Mouse (Mus musculus): ENCODE data around the gene Jak2. TPM values are rescaled to one million over a fixed set of nuclear protein-coding genes. Genes with fewer than 3 reads are reported as not detected.

The Jak2 gene
- polyA plus RNA-seq, 1 experiment, result 0.67 TPM

- no peaks in the 10 kb centered on the region for H3K4me1 ChIP-seq (ENCODE audit: control insufficient read depth)
- no peak for TF ChIP-seq GATA1 (IDR thresholded peaks at IDR 0.05; ENCODE audit: low read length)
- no peak for TF ChIP-seq TAL1 (IDR thresholded peaks at IDR 0.05; ENCODE audit: low read length)
- H3K36me3 ChIP-seq (ENCODE audit: control insufficient read depth), result peaks cover 95% of the 10 kb centered on the region
- no peaks in the 10 kb centered on the region for H3K27me3 ChIP-seq (ENCODE audit: control insufficient read depth)
- H3K4me3 ChIP-seq (replicated peaks), result no peak overlapping the region
- no peaks in the 10 kb centered on the region for H3K9me3 ChIP-seq (ENCODE audit: control insufficient read depth, low read length)
Observed at GRCm38 (mm10) chr19:29287863-29288262, 36.2 kb downstream of the Jak2 start.

DNA sequence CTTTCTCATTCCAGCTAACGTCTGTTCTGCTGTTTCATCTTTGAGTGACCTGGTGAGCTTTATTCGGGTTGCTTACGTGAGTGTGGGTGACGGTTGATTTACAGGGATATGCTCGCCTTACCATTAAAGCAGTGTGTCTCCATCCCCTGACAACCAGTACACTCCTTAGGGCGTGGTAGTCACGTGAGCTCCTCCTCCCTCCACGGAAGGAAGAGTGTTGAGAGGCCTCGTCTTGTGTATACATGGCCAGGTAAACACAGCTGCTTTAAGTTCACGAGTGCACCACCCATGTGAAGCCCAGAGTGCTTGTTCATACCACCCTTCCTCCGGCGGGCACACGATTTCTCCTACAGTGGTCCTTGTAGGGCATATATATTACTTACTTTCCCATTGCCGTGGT lies 39.9 kb downstream of the Jak2 start:
- no peak for TF ChIP-seq TAL1 (IDR thresholded peaks at IDR 0.05; ENCODE audit: low read length)
- no peak for TF ChIP-seq GATA1 (IDR thresholded peaks at IDR 0.05; ENCODE audit: low read length)
- Histone ChIP-seq H3K4me3 (replicated peaks) (no peak overlapping the region), H3K27me3 (ENCODE audit: control insufficient read depth) (no peaks in the 10 kb centered on the region), H3K9me3 (ENCODE audit: control insufficient read depth, low read length) (no peaks in the 10 kb centered on the region), H3K36me3 (ENCODE audit: control insufficient read depth) (peaks cover 98% of the 10 kb centered on the region), H3K4me1 (ENCODE audit: control insufficient read depth) (no peaks in the 10 kb centered on the region)

GRCm38 (mm10) chr19:29292546-29292945 lies 40.9 kb downstream of the Jak2 start:
- peaks cover 98% of the 10 kb centered on the region for H3K36me3 ChIP-seq (ENCODE audit: control insufficient read depth)
- no peak overlapping the region for H3K4me3 ChIP-seq (replicated peaks)
- no peaks in the 10 kb centered on the region for H3K27me3 ChIP-seq (ENCODE audit: control insufficient read depth)
- no peaks in the 10 kb centered on the region; the same call in 1 of the 2 replicates for H3K4me1 ChIP-seq (ENCODE audit: control insufficient read depth)
- TF ChIP-seq TAL1 (IDR thresholded peaks at IDR 0.05; ENCODE audit: low read length), result no peak
- TF ChIP-seq GATA1 (IDR thresholded peaks at IDR 0.05; ENCODE audit: low read length), result no peak
- H3K9me3 ChIP-seq (ENCODE audit: control insufficient read depth, low read length), result no peaks in the 10 kb centered on the region

GRCm38 (mm10) chr19:29294756-29295155 lies 43.1 kb downstream of the Jak2 start:
- TF ChIP-seq GATA1 (IDR thresholded peaks at IDR 0.05; ENCODE audit: low read length) (no peak), TAL1 (IDR thresholded peaks at IDR 0.05; ENCODE audit: low read length) (no peak)
- H3K36me3 ChIP-seq (ENCODE audit: control insufficient read depth), result peaks cover 100% of the 10 kb centered on the region
- no peaks in the 10 kb centered on the region for H3K27me3 ChIP-seq (ENCODE audit: control insufficient read depth)
- H3K9me3 ChIP-seq (ENCODE audit: control insufficient read depth, low read length), result no peaks in the 10 kb centered on the region
- H3K4me3 ChIP-seq (replicated peaks), result no peak overlapping the region
- no peaks in the 10 kb centered on the region; the same call in 1 of the 2 replicates for H3K4me1 ChIP-seq (ENCODE audit: control insufficient read depth)

DNA sequence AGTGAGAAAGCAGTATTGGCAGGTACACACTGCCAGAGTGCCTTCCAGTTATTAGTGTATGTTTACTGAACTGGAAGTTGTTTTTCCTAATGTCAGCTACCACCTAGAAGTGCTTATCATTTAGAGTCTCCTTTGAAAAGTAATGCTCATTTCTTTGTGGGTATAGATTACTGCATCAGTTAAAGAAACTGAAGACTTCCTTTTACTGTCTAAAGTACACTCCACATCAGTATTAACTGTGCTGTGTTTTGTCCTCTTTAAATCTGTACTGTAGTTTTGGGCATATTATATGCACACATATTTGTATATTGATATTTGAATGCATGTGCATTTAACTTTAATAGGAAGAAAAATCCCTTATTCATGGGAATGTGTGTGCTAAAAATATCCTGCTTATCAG lies 44.5 kb downstream of the Jak2 start:
- TF ChIP-seq TAL1 (IDR thresholded peaks at IDR 0.05; ENCODE audit: low read length), result no peak
- no peak for TF ChIP-seq GATA1 (IDR thresholded peaks at IDR 0.05; ENCODE audit: low read length)
- no peak overlapping the region for H3K4me3 ChIP-seq (replicated peaks)
- H3K9me3 ChIP-seq (ENCODE audit: control insufficient read depth, low read length), result no peaks in the 10 kb centered on the region
- H3K4me1 ChIP-seq (ENCODE audit: control insufficient read depth), result no peaks in the 10 kb centered on the region; the same call in 1 of the 2 replicates
- H3K36me3 ChIP-seq (ENCODE audit: control insufficient read depth), result peaks cover 99% of the 10 kb centered on the region
- no peaks in the 10 kb centered on the region for H3K27me3 ChIP-seq (ENCODE audit: control insufficient read depth)

- Histone ChIP-seq H3K4me3 (replicated peaks) (no peak overlapping the region), H3K4me1 (ENCODE audit: control insufficient read depth) (no peaks in the 10 kb centered on the region; the same call in 1 of the 2 replicates), H3K36me3 (ENCODE audit: control insufficient read depth) (peaks cover 98% of the 10 kb centered on the region), H3K9me3 (ENCODE audit: control insufficient read depth, low read length) (no peaks in the 10 kb centered on the region), H3K27me3 (ENCODE audit: control insufficient read depth) (no peaks in the 10 kb centered on the region)
- no peak for TF ChIP-seq GATA1 (IDR thresholded peaks at IDR 0.05; ENCODE audit: low read length)
- TF ChIP-seq TAL1 (IDR thresholded peaks at IDR 0.05; ENCODE audit: low read length), result no peak
Observed at GRCm38 (mm10) chr19:29297366-29297765, 45.7 kb downstream of the Jak2 start.

DNA sequence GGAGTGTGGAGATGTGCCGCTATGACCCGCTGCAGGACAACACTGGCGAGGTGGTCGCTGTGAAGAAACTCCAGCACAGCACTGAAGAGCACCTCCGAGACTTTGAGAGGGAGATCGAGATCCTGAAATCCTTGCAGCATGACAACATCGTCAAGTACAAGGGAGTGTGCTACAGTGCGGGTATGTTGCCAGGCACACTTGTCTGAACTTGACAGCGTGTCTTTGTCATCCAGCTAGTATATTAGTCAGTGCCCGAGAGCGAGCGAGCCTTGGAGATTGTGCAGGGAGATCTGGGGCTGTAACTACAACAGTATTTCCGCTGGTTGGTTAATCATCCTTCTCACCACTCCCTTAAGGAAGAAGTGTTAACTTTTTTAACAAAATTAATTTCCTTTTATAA lies 49.3 kb downstream of the Jak2 start:
- H3K4me3 ChIP-seq (replicated peaks), result no peak overlapping the region
- TF ChIP-seq GATA1 (IDR thresholded peaks at IDR 0.05; ENCODE audit: low read length) (no peak), TAL1 (IDR thresholded peaks at IDR 0.05; ENCODE audit: low read length) (no peak)
- peaks cover 94% of the 10 kb centered on the region for H3K36me3 ChIP-seq (ENCODE audit: control insufficient read depth)
- no peaks in the 10 kb centered on the region for H3K27me3 ChIP-seq (ENCODE audit: control insufficient read depth)
- no peaks in the 10 kb centered on the region; the same call in 1 of the 2 replicates for H3K4me1 ChIP-seq (ENCODE audit: control insufficient read depth)
- H3K9me3 ChIP-seq (ENCODE audit: control insufficient read depth, low read length), result no peaks in the 10 kb centered on the region

GRCm38 (mm10) chr19:29302119-29302518 lies 50.5 kb downstream of the Jak2 start:
- Histone ChIP-seq H3K4me3 (replicated peaks) (no peak overlapping the region), H3K9me3 (ENCODE audit: control insufficient read depth, low read length) (no peaks in the 10 kb centered on the region), H3K36me3 (ENCODE audit: control insufficient read depth) (peaks cover 94% of the 10 kb centered on the region), H3K27me3 (ENCODE audit: control insufficient read depth) (no peaks in the 10 kb centered on the region), H3K4me1 (ENCODE audit: control insufficient read depth) (no peaks in the 10 kb centered on the region)
- no peak for TF ChIP-seq GATA1 (IDR thresholded peaks at IDR 0.05; ENCODE audit: low read length)
- no peak for TF ChIP-seq TAL1 (IDR thresholded peaks at IDR 0.05; ENCODE audit: low read length)

DNA sequence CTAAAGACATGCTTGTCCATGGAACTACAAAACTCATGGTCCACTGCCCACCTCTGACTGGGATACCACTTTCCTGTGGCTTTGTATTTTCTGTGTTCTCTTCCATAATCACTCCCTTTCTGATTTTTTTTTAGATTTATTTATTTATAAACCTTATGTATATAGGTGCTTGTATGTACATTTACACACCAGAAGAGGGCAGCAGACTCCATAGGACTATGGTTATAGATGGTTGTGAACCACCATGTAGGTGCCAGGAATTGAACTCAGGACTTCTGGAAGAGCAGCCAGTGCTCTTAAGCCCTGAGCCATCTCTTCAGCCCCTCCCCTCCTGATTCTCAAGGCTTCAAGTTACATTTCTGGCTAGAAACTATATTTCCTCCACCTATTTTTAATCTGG lies 57.2 kb downstream of the Jak2 start:
- no peaks in the 10 kb centered on the region for H3K27me3 ChIP-seq (ENCODE audit: control insufficient read depth)
- no peak overlapping the region for H3K4me3 ChIP-seq (replicated peaks)
- H3K36me3 ChIP-seq (ENCODE audit: control insufficient read depth), result peaks cover 92% of the 10 kb centered on the region
- H3K9me3 ChIP-seq (ENCODE audit: control insufficient read depth, low read length), result no peaks in the 10 kb centered on the region
- TF ChIP-seq TAL1 (IDR thresholded peaks at IDR 0.05; ENCODE audit: low read length) (no peak), GATA1 (IDR thresholded peaks at IDR 0.05; ENCODE audit: low read length) (no peak)
- H3K4me1 ChIP-seq (ENCODE audit: control insufficient read depth), result no peaks in the 10 kb centered on the region

- H3K4me3 ChIP-seq (replicated peaks), result no peak overlapping the region
- no peaks in the 10 kb centered on the region for H3K4me1 ChIP-seq (ENCODE audit: control insufficient read depth)
- no peaks in the 10 kb centered on the region; the same call in 1 of the 2 replicates for H3K9me3 ChIP-seq (ENCODE audit: control insufficient read depth, low read length)
- no peaks in the 10 kb centered on the region for H3K27me3 ChIP-seq (ENCODE audit: control insufficient read depth)
- TF ChIP-seq GATA1 (IDR thresholded peaks at IDR 0.05; ENCODE audit: low read length) (no peak), TAL1 (IDR thresholded peaks at IDR 0.05; ENCODE audit: low read length) (no peak)
- H3K36me3 ChIP-seq (ENCODE audit: control insufficient read depth), result peaks cover 91% of the 10 kb centered on the region
Observed at GRCm38 (mm10) chr19:29311791-29312190, 60.2 kb downstream of the Jak2 start.
